Mouse (Mus musculus): ENCODE data around the gene Slc26a9. TPM values are rescaled to one million over a fixed set of nuclear protein-coding genes. Genes with fewer than 3 reads are reported as not detected.
A peak's percentile ranks its signal among the peaks of the same experiment; 100 is the strongest.

The Slc26a9 gene
- not detected in 2 replicates for polyA plus RNA-seq (2016; fragmentation: Nextera tagmentation; extraction: Ambion mirVana)

DNA sequence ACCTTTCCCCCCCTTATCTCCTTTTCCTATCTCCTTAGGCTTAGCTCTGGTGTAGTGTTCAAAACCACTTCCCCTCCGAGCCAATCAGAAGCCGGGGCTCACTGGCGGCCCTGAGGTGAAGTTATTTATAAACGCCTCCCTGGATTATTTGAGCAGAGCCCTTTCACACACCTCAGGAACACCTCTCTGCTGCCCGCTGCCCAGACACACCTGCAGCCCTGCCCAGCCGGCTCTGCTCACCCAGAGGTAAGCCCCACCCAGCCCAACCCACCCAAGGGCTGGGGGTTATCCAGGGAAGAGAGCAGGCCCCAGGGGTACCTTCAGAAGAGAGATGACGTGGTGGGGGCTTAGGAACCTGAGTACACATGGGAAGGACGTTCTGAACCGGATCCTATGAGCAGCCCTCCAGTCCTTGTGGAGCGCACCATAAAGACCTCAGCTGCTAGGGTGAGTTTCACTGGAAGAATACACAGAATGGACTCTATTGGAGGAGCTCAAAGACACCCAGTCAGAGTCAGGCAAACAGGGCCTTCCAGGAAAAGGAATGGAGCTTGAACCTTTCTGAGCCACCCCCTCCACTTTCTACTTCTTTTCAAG lies at the start of gene Slc26a9:
Slc26a9 (plus strand) TSS at position 155 of the 597 bp plus-strand sequence.
- H3K4me1 ChIP-seq = peaks cover 8% of the 10 kb centered on the region; the same call in 1 of the 2 replicates
- H3K27ac ChIP-seq (replicated peaks) = no peak within 1 kb of the TSS
- H3K9me3 ChIP-seq = no peaks in the 10 kb centered on the region
- H3K36me3 ChIP-seq = no peaks in the 10 kb centered on the region
- no peak within 1 kb of the TSS for H3K4me3 ChIP-seq
- no peak within 1 kb of the TSS for H3K4me2 ChIP-seq (replicated peaks)
- 69% methylated on average over 10 of the region's 10 CpGs for WGBS
- no peak within 1 kb of the TSS for H3K9ac ChIP-seq (replicated peaks)
- ATAC-seq (ENCODE audit: low FRiP score, low read depth) = no peak
- no peaks in the 10 kb centered on the region for H3K27me3 ChIP-seq

DNA sequence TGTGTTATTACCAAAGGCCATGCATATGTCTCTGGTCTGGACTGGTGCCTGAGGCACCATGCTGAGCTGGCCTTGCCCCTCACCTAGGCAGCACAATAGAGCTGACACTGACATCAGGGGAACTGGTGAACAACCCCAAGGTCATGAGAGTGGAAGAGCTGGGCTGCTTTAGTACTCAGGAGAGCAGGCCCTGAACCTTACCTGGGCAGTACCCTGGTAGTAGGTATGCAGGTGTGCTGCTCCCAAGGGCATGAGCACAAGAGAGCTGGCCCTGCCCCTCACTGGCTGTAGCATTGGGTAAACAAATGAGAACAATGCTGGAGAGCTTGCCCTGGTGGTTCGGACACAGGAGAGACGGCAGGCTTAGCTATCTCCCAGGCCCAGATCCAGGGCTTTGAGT lies 48.5 kb upstream of the Slc26a9 start:
- no peaks in the 10 kb centered on the region for H3K27me3 ChIP-seq
- ATAC-seq (ENCODE audit: low FRiP score, low read depth) = no peak
- H3K4me3 ChIP-seq = no peak overlapping the region

DNA sequence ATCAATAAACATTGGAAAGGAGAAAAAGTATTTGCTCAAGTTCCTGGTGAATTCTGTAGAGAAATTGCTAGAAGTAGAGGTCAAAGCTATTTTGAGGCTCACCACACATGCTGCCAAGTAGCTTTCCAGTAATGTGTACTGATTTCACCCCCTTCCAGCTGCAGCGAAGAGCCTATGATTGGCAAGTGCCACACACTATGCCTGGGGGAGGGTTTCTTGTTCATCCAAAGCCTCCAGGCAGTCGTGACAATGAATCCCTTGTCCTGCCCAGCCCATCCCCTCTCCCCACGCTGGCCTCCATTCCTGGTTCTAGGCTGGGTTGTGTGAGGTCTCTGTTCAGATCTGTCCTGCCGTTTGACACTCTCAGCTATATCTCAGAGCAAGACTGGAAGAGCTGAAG lies 47.5 kb upstream of the Slc26a9 start:
- Histone ChIP-seq H3K27me3 (no peaks in the 10 kb centered on the region), H3K36me3 (no peaks in the 10 kb centered on the region), H3K4me2 (replicated peaks) (no peak overlapping the region), H3K9me3 (no peaks in the 10 kb centered on the region), H3K4me1 (no peaks in the 10 kb centered on the region), H3K27ac (replicated peaks) (no peak overlapping the region), H3K9ac (replicated peaks) (no peak overlapping the region), H3K4me3 (no peak overlapping the region)
- WGBS = 52% methylated on average over 4 of the region's 4 CpGs
- ATAC-seq (ENCODE audit: low FRiP score, low read depth) = no peak

More for the DNA sequence above, 48.5 kb upstream of the Slc26a9 start:
- Histone ChIP-seq H3K4me2 (replicated peaks) (no peak overlapping the region), H3K9ac (replicated peaks) (no peak overlapping the region), H3K36me3 (no peaks in the 10 kb centered on the region), H3K4me1 (no peaks in the 10 kb centered on the region), H3K27ac (replicated peaks) (no peak overlapping the region), H3K9me3 (no peaks in the 10 kb centered on the region)
- 91% methylated on average over 2 of the region's 2 CpGs for WGBS

DNA sequence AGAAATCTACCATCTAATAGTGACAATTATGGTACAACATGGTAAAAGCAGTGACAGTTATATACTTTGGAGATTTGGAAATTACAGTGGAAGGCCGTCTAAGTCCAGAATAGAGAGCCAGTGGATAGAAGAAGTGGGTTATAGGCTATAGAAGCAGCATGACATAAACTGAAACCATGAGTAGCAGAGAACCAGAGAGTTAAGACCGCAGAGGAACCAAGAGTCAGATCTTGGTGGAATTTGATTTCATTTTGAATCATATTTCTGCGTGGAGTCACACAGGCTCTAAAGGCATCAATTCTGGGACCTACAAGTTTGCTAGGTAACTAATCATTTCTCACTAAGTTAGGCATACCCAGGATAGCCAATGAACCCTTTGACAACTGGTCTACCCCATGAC lies 45.1 kb upstream of the Slc26a9 start:
- ATAC-seq (ENCODE audit: low FRiP score, low read depth) = no peak
- Histone ChIP-seq H3K36me3 (no peaks in the 10 kb centered on the region), H3K4me2 (replicated peaks) (no peak overlapping the region), H3K27me3 (no peaks in the 10 kb centered on the region), H3K27ac (replicated peaks) (no peak overlapping the region), H3K9me3 (no peaks in the 10 kb centered on the region), H3K4me3 (no peak overlapping the region), H3K4me1 (no peaks in the 10 kb centered on the region), H3K9ac (replicated peaks) (no peak overlapping the region)
- 94% methylated on average over 3 of the region's 3 CpGs for WGBS

DNA sequence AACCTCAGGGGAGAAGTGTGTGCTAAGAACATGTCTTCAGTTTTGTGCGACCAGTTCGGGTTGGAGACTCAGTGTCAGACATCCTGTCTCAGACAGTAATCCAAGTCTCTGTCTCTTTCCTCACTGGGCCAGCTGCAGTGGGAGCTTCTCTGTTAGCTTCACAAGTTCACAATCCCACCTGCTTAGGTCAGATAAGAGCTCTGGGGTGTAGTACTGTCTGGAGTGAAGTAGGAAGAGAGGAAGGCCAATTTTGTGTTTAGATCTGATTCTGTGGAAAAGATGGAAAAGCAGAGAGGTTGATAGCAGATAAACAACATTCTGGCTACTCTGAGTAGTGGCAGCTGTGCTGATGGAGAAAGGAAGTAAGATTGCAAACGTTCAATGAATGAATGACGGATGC lies 44.2 kb upstream of the Slc26a9 start:
- no peak overlapping the region for H3K4me2 ChIP-seq (replicated peaks)
- no peak overlapping the region for H3K9ac ChIP-seq (replicated peaks)
- no peaks in the 10 kb centered on the region for H3K36me3 ChIP-seq
- no peak for ATAC-seq (ENCODE audit: low FRiP score, low read depth)
- WGBS = 93% methylated on average over 4 of the region's 4 CpGs
- no peaks in the 10 kb centered on the region for H3K9me3 ChIP-seq
- H3K27me3 ChIP-seq = no peaks in the 10 kb centered on the region
- no peak overlapping the region for H3K27ac ChIP-seq (replicated peaks)
- H3K4me1 ChIP-seq = no peaks in the 10 kb centered on the region
- H3K4me3 ChIP-seq = no peak overlapping the region

DNA sequence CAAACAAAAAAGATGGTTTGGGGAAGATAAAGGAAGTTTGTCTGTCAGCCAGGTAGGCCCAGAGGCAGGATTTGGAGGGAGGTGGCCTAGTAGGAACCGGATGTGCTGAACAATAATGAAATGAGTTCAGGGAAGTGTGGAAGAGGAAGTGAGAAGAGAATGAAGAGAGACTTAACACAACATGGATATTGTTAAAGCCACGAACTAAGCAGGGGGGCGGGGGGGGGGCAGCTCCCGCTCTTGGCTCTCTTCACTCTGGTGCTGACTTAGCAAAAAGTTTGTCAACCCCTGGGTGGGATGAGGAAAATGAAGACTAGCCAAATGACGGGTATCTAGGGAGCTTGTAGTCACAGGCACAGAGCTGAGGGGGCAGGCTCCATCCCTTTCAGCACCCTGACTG lies 43.4 kb upstream of the Slc26a9 start:
- H3K27ac ChIP-seq (replicated peaks) = no peak overlapping the region
- H3K4me1 ChIP-seq = no peaks in the 10 kb centered on the region
- WGBS = 75% methylated on average over 5 of the region's 5 CpGs
- H3K4me2 ChIP-seq (replicated peaks) = no peak overlapping the region
- H3K36me3 ChIP-seq = no peaks in the 10 kb centered on the region
- H3K9ac ChIP-seq (replicated peaks) = no peak overlapping the region
- no peaks in the 10 kb centered on the region for H3K27me3 ChIP-seq
- no peak for ATAC-seq (ENCODE audit: low FRiP score, low read depth)
- H3K4me3 ChIP-seq = no peak overlapping the region
- no peaks in the 10 kb centered on the region for H3K9me3 ChIP-seq

DNA sequence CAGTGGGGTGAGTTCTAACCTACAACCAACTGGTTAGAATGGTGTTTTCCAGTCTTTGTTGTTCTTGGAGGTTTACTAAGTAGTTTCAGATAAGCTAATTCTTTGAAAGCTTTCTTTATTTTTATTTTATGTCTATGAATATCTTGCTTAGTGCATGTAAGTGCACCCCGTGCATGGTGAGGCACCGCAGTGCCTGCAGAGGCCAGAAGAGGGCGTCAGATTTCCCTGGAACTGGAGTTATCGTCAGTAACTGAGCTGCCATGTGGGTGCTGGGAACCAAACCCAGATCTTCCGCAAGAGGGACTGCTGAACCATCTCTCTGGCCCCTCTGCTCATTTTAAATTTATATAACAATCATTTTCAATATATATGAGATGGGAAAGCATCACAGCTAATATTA lies 42.4 kb upstream of the Slc26a9 start:
- Histone ChIP-seq H3K9ac (replicated peaks) (no peak overlapping the region), H3K9me3 (no peaks in the 10 kb centered on the region), H3K27ac (replicated peaks) (no peak overlapping the region), H3K36me3 (no peaks in the 10 kb centered on the region), H3K4me2 (replicated peaks) (no peak overlapping the region), H3K27me3 (no peaks in the 10 kb centered on the region), H3K4me1 (no peaks in the 10 kb centered on the region), H3K4me3 (no peak overlapping the region)
- no peak for ATAC-seq (ENCODE audit: low FRiP score, low read depth)
- 85% methylated on average over 5 of the region's 5 CpGs for WGBS

DNA sequence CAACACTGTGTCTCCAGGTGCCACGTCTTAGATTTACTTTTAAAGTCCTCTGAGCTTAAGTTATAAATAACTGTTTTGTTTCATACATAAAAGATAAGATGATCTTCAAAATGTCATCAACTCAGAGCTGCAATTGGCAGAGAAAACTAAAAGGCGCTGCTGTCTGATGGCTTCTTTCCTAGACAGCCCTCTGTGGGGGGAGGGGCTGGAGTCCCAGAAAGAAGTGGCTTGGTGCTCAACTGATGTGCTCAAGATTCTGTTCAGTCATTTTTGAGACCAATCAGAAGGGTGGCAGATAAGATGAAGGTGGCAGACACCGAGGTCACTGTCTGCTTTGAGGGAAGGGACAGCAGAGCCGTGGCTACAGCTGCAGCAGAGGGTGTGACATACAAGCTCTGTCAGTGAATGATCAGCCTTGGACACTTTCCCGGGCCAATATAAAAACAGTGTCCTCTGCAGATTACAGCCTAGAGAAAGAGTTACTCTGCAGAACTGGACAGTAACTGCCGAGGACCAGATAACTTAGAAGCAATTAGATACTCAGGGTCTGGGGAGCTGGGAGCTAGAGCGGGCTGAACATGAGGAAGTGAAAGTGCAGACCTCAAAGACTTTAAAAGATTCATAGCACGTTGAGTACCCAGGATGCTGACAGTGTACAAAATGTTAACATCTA lies 41.6 kb upstream of the Slc26a9 start:
- Histone ChIP-seq H3K27me3 (no peaks in the 10 kb centered on the region), H3K4me3 (no peak overlapping the region), H3K4me2 (replicated peaks) (no peak overlapping the region), H3K9ac (replicated peaks) (no peak overlapping the region), H3K4me1 (no peaks in the 10 kb centered on the region), H3K9me3 (no peaks in the 10 kb centered on the region), H3K36me3 (no peaks in the 10 kb centered on the region), H3K27ac (replicated peaks) (no peak overlapping the region)
- 84% methylated on average over 8 of the region's 8 CpGs for WGBS
- ATAC-seq (ENCODE audit: low FRiP score, low read depth) = no peak

DNA sequence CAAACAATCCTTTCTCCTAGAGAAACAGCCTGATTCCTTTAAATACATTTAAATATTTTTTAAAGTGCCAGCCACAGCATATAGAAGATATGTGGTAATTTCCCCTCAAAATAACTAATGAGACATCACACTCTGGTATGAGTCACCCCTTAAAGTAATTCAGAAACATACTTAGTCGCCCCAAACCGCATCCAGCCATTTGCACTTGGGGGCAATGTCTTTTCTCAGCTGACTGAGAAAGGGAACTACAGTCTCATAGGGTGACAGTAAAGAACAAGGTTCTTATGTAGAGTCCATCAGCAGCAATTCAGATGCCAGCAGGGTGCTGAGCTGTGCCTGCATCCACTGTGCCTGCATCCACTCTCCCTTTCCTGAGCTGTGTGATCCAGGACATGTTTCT lies 40.3 kb upstream of the Slc26a9 start:
- 87% methylated on average over 2 of the region's 2 CpGs for WGBS
- no peaks in the 10 kb centered on the region for H3K36me3 ChIP-seq

DNA sequence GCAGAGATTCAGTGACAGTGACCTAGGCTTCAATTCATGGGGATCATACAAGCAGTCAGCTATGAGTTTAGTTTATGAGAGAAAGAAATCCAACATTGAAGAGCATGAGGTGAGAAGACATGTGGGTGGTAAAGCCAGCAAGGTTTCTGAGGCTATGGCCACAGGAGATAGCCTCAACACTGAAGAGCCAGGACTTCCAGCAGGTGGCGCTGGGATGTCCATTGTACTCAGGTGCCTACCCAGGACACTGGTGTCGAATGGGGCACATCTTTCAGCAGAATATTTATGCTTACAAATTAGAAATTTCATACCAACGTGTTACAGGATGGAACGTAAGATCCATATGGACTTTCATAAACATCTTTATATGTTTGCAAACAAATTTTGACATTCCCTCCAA lies 35.5 kb upstream of the Slc26a9 start:
- Histone ChIP-seq H3K36me3 (no peaks in the 10 kb centered on the region), H3K27me3 (no peaks in the 10 kb centered on the region; the same call in 1 of the 2 replicates), H3K4me1 (no peaks in the 10 kb centered on the region), H3K9ac (replicated peaks) (no peak overlapping the region), H3K4me3 (no peak overlapping the region), H3K4me2 (replicated peaks) (no peak overlapping the region), H3K9me3 (no peaks in the 10 kb centered on the region), H3K27ac (replicated peaks) (no peak overlapping the region)
- ATAC-seq (ENCODE audit: low FRiP score, low read depth) = no peak
- WGBS = 23% methylated on average over 4 of the region's 4 CpGs

More for the DNA sequence above, 40.3 kb upstream of the Slc26a9 start:
- H3K4me3 ChIP-seq = no peak overlapping the region
- H3K27me3 ChIP-seq = no peaks in the 10 kb centered on the region
- H3K4me2 ChIP-seq (replicated peaks) = no peak overlapping the region
- H3K9me3 ChIP-seq = no peaks in the 10 kb centered on the region
- H3K4me1 ChIP-seq = no peaks in the 10 kb centered on the region
- H3K27ac ChIP-seq (replicated peaks) = no peak overlapping the region
- H3K9ac ChIP-seq (replicated peaks) = no peak overlapping the region
- ATAC-seq (ENCODE audit: low FRiP score, low read depth) = no peak

DNA sequence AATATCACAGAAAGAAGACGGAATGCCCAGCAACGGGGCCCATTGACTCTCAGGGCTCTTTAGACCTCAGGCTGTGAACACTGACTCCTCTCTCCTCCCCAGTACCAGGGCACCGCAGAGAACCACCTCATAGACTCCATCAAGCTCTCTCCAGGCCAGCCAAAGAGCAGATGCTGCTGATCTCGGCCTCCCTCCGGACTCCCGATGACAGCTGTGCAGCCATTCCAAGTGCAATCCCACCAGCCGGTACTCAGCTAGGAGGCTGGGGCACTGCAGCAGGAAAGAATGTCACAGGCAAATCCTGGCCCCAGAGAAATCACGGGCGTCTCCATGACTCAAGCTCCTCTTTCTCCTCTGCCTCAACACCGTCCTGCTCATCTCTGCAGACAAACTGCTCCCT lies 32.3 kb upstream of the Slc26a9 start:
- no peaks in the 10 kb centered on the region for H3K9me3 ChIP-seq
- ATAC-seq (ENCODE audit: low FRiP score, low read depth) = no peak
- H3K4me1 ChIP-seq = no peaks in the 10 kb centered on the region
- no peak overlapping the region for H3K9ac ChIP-seq (replicated peaks)
- H3K36me3 ChIP-seq = no peaks in the 10 kb centered on the region
- H3K4me3 ChIP-seq = no peak overlapping the region
- no peak overlapping the region for H3K27ac ChIP-seq (replicated peaks)
- H3K27me3 ChIP-seq = no peaks in the 10 kb centered on the region; the same call in 1 of the 2 replicates
- WGBS = 81% methylated on average over 10 of the region's 10 CpGs
- no peak overlapping the region for H3K4me2 ChIP-seq (replicated peaks)

DNA sequence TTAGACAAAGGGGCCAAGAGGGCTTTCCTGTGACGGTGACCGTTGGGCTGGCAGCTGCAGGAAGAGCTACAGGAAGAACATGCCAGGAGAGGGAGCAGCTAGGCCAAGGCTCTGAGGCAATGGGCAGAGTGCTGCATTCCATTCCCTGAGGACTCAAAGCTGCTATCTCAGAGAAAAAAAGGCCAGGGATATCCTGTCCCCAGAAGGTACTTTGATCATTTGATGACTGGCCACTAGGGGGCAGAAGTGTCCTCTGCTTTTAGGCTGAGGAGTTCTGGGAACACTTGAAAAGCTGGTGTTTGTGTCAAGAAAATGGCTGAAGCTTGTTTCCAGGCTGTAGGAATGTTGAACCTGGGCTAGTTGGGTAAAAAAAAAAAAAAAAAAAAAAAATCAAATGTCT lies 31.4 kb upstream of the Slc26a9 start:
- no peak overlapping the region for H3K4me2 ChIP-seq (replicated peaks)
- peak; percentile 38; the same call in 1 of the 2 replicates for ATAC-seq (ENCODE audit: low FRiP score, low read depth)
- WGBS = 40% methylated on average over 2 of the region's 2 CpGs
- H3K9me3 ChIP-seq = no peaks in the 10 kb centered on the region
- H3K36me3 ChIP-seq = no peaks in the 10 kb centered on the region
- H3K4me3 ChIP-seq = no peak overlapping the region
- no peaks in the 10 kb centered on the region for H3K4me1 ChIP-seq
- no peaks in the 10 kb centered on the region; the same call in 1 of the 2 replicates for H3K27me3 ChIP-seq
- H3K27ac ChIP-seq (replicated peaks) = no peak overlapping the region
- no peak overlapping the region for H3K9ac ChIP-seq (replicated peaks)
